Mouse (Mus musculus): ENCODE results near the gene S1pr5.

DNA sequence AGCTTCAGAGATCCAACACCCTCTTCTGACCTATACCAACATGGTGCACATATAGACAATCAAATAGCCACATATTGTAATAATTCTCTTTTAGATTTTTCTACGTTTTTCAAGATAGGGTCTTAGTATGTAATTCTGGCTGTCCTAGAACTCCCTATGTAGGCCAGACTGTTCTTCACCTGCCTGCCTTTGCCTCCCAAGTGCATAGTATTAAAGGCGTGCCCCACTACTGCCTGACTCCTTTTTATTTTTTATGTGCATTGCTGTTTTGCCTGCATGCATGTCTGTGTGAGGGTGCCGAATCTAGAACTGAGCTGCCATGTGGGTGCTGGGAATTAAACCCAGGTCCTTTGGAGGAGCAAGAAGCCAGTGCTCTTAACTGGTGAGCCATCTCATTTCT lies 44.0 kb upstream of the S1pr5 start:
- no peak for TF ChIP-seq CTCF (IDR thresholded peaks at IDR 0.05)
- no peak for TF ChIP-seq EP300 (IDR thresholded peaks at IDR 0.05)

All from lung, postnatal 0 days (tissue).